Mouse (Mus musculus) forebrain, embryonic 10.5 days (tissue): ENCODE results near the gene 1700001C19Rik. TPM values are rescaled to one million over a fixed set of nuclear protein-coding genes. Genes with fewer than 3 reads are reported as not detected.
"Not testable (repeated sequence)": the region's sequence is repeated elsewhere in the genome, so short reads cannot be mapped to it uniquely, and the experiment has no call there.

Experiments used
- DNase-seq: peaks from one replicate; pipeline ENCODE4 v3.0.0-alpha.2; 2017; ENCODE audit warnings: low spot score; ENCODE audit errors: extremely low spot score
- H3K27ac ChIP-seq: fragments of 300-500 bp; sonication (generic); 2 replicates; pipeline ENCODE4 v1.5.1; 2016; ENCODE audit warnings: mild to moderate bottlenecking
- H3K27me3 ChIP-seq: fragments of 300-500 bp; sonication (generic); 2 replicates; pipeline ENCODE4 v1.6.1; 2016; ENCODE audit warnings: mild to moderate bottlenecking; ENCODE audit not compliant: poor library complexity, severe bottlenecking
- H3K36me3 ChIP-seq: fragments of 300-500 bp; sonication (generic); replicated peaks from 2 replicates; pipeline ENCODE4 v1.6.1; 2016; ENCODE audit warnings: mild to moderate bottlenecking, moderate library complexity
- H3K4me1 ChIP-seq: fragments of 300-500 bp; sonication (generic); 2 replicates; pipeline ENCODE4 v1.6.1; 2016
- H3K4me3 ChIP-seq: fragments of 300-500 bp; sonication (generic); 2 replicates; pipeline ENCODE4 v1.5.1; 2016; ENCODE audit warnings: mild to moderate bottlenecking, moderate library complexity
- H3K9me3 ChIP-seq: fragments of 300-500 bp; sonication (generic); 2 replicates; pipeline ENCODE4 v1.6.1; 2016; ENCODE audit warnings: mild to moderate bottlenecking, moderate library complexity
- WGBS: fragments of 180-500 bp; shearing (Covaris S2); methylation state at CpG from one replicate; pipeline ENCODE4 v1.1.7; 2016; 5-methylcytosine and 5-hydroxymethylcytosine counted together
- polyA plus RNA-seq: library from polyadenylated mRNA; unstranded; fragments of >200 nt; fragmentation: Nextera tagmentation; extraction: Ambion mirVana; gene quantifications from 2 replicates; pipeline ENCODE4 v1.2.1, GENCODE M21; 2016

1700001C19Rik gene
- polyA plus RNA-seq, 1 experiment from 2014 or later: not detected

GRCm38 (mm10) chr17:47441296-47442051 is 4.3 kb upstream of the 1700001C19Rik start:
- Histone ChIP-seq H3K4me1 (peaks cover 46% of the 10 kb centered on the region), H3K4me3 (no peak overlapping the region), H3K36me3 (no peaks in the 10 kb centered on the region), H3K27me3 (peaks cover 58% of the 10 kb centered on the region), H3K27ac (peak overlapping the region; percentile 40; the same call in 1 of the 2 replicates), H3K9me3 (no peaks in the 10 kb centered on the region)
- DNase-seq: no peak
- WGBS: 64% methylated on average over 19 of the region's 19 CpGs

- Histone ChIP-seq H3K9me3 (no peaks in the 10 kb centered on the region), H3K27me3 (peaks cover 67% of the 10 kb centered on the region), H3K27ac (peak overlapping the region; percentile 54), H3K36me3 (no peaks in the 10 kb centered on the region), H3K4me1 (peaks cover 46% of the 10 kb centered on the region), H3K4me3 (no peak overlapping the region)
- peak; percentile 37 for DNase-seq
- 5% methylated on average over 9 of the region's 9 CpGs for WGBS
These were observed 3.2 kb upstream of the 1700001C19Rik start for GRCm38 (mm10) chr17:47440359-47440890.

GRCm38 (mm10) chr17:47439396-47440028 is 2.3 kb upstream of the 1700001C19Rik start:
- Histone ChIP-seq H3K27ac (no peak overlapping the region), H3K27me3 (peaks cover 74% of the 10 kb centered on the region), H3K9me3 (no peaks in the 10 kb centered on the region), H3K36me3 (no peaks in the 10 kb centered on the region), H3K4me3 (no peak overlapping the region), H3K4me1 (peaks cover 46% of the 10 kb centered on the region)
- WGBS: 46% methylated on average over 9 of the region's 9 CpGs
- DNase-seq: no peak

- Histone ChIP-seq H3K9me3 (no peaks in the 10 kb centered on the region), H3K4me1 (peaks cover 46% of the 10 kb centered on the region), H3K27ac (no peak overlapping the region), H3K4me3 (no peak overlapping the region), H3K36me3 (no peaks in the 10 kb centered on the region), H3K27me3 (peaks cover 74% of the 10 kb centered on the region)
- 63% methylated on average over 6 of the region's 6 CpGs for WGBS
- DNase-seq: no peak
These were observed 1.4 kb upstream of the 1700001C19Rik start for GRCm38 (mm10) chr17:47438611-47439010.

GRCm38 (mm10) chr17:47436156-47436906 is 845 bp downstream of the 1700001C19Rik start, which contains the start of gene AI661453:
TSS of gene AI661453 (plus strand) at chr17:47436615.
- WGBS: 1% methylated on average over 45 of the region's 45 CpGs
- Histone ChIP-seq H3K4me3 (peak within 1 kb of the TSS; percentile 53), H3K9me3 (no peaks in the 10 kb centered on the region), H3K27ac (peak within 1 kb of the TSS; percentile 48; the same call in 1 of the 2 replicates), H3K27me3 (peaks cover 73% of the 10 kb centered on the region), H3K4me1 (peaks cover 38% of the 10 kb centered on the region), H3K36me3 (no peaks in the 10 kb centered on the region)
- no peak for DNase-seq

GRCm38 (mm10) chr17:47430815-47431214 is 6.4 kb downstream of the 1700001C19Rik start:
- peaks cover 18% of the 10 kb centered on the region for H3K4me1 ChIP-seq
- H3K36me3 ChIP-seq: no peaks in the 10 kb centered on the region
- peaks cover 30% of the 10 kb centered on the region for H3K27me3 ChIP-seq
- no peak overlapping the region for H3K4me3 ChIP-seq
- no peak for DNase-seq
- 73% methylated on average over 5 of the region's 5 CpGs for WGBS
- H3K27ac ChIP-seq: no peak overlapping the region
- no peaks in the 10 kb centered on the region for H3K9me3 ChIP-seq

- 0 out of 2 replicates have a peak overlapping the region, but pooled peaks have one; percentile 5 for H3K4me3 ChIP-seq
- WGBS: 7% methylated on average over 8 of the region's 8 CpGs
- H3K9me3 ChIP-seq: no peaks in the 10 kb centered on the region
- peaks cover 20% of the 10 kb centered on the region for H3K27me3 ChIP-seq
- H3K4me1 ChIP-seq: peaks cover 18% of the 10 kb centered on the region
- no peaks in the 10 kb centered on the region for H3K36me3 ChIP-seq
- peak; percentile 63 for DNase-seq
- no peak overlapping the region; the same call in 1 of the 2 replicates for H3K27ac ChIP-seq
These were observed 8.3 kb downstream of the 1700001C19Rik start for GRCm38 (mm10) chr17:47428831-47429304.

GRCm38 (mm10) chr17:47427316-47427715 is 9.9 kb downstream of the 1700001C19Rik start:
- Histone ChIP-seq H3K36me3 (no peaks in the 10 kb centered on the region), H3K9me3 (no peaks in the 10 kb centered on the region), H3K27ac (no peak overlapping the region), H3K27me3 (peaks cover 20% of the 10 kb centered on the region), H3K4me3 (no peak overlapping the region), H3K4me1 (peaks cover 18% of the 10 kb centered on the region)
- DNase-seq: no peak
- 78% methylated on average over 6 of the region's 6 CpGs for WGBS

GRCm38 (mm10) chr17:47424186-47424585 is 13.0 kb downstream of the 1700001C19Rik start:
- 91% methylated on average over 6 of the region's 6 CpGs for WGBS
- Histone ChIP-seq H3K27ac (no peak overlapping the region), H3K4me3 (no peak overlapping the region), H3K9me3 (no peaks in the 10 kb centered on the region), H3K4me1 (peaks cover 15% of the 10 kb centered on the region), H3K27me3 (peaks cover 4% of the 10 kb centered on the region; the same call in 1 of the 2 replicates), H3K36me3 (no peaks in the 10 kb centered on the region)
- no peak for DNase-seq

- H3K4me3 ChIP-seq, H3K36me3 ChIP-seq, H3K27ac ChIP-seq, H3K9me3 ChIP-seq, H3K4me1 ChIP-seq, H3K27me3 ChIP-seq, DNase-seq: not testable (repeated sequence)
- 92% methylated on average over 1 of the region's 1 CpGs for WGBS
These were observed 14.6 kb downstream of the 1700001C19Rik start for GRCm38 (mm10) chr17:47422616-47423015.

- no peaks in the 10 kb centered on the region for H3K4me1 ChIP-seq
- DNase-seq: no peak
- no peaks in the 10 kb centered on the region for H3K36me3 ChIP-seq
- H3K27ac ChIP-seq: no peak overlapping the region
- H3K4me3 ChIP-seq: no peak overlapping the region
- H3K27me3 ChIP-seq: peaks cover 4% of the 10 kb centered on the region; the same call in 1 of the 2 replicates
- no peaks in the 10 kb centered on the region for H3K9me3 ChIP-seq
- 80% methylated on average over 3 of the region's 3 CpGs for WGBS
These were observed 15.6 kb downstream of the 1700001C19Rik start for GRCm38 (mm10) chr17:47421566-47421965.

- WGBS: 64% methylated on average over 2 of the region's 2 CpGs
- Histone ChIP-seq H3K4me3 (no peak overlapping the region), H3K4me1 (no peaks in the 10 kb centered on the region), H3K27ac (no peak overlapping the region), H3K36me3 (no peaks in the 10 kb centered on the region), H3K9me3 (no peaks in the 10 kb centered on the region), H3K27me3 (peaks cover 4% of the 10 kb centered on the region; the same call in 1 of the 2 replicates)
- no peak for DNase-seq
These were observed 17.0 kb downstream of the 1700001C19Rik start for GRCm38 (mm10) chr17:47420195-47420594.
